Mouse (Mus musculus) testis, adult 2 months (tissue): ENCODE results near the gene Il1b. TPM values are rescaled to one million over a fixed set of nuclear protein-coding genes. Genes with fewer than 3 reads are reported as not detected.

Experiments used
- H3K27ac ChIP-seq: fragments of 200-500 bp; 2 replicates; pipeline ENCODE4 v1.5.1; 2012; ENCODE audit warnings: low read depth, low read length; ENCODE audit not compliant: control insufficient read depth, insufficient read depth
- H3K27me3 ChIP-seq: fragments of 200-500 bp; 2 replicates; pipeline ENCODE4 v1.6.1; 2012; ENCODE audit warnings: mild to moderate bottlenecking, low read length, moderate library complexity; ENCODE audit not compliant: control insufficient read depth, insufficient read depth
- H3K36me3 ChIP-seq: fragments of 200-500 bp; 2 replicates; pipeline ENCODE4 v1.6.1; 2012; ENCODE audit warnings: mild to moderate bottlenecking, low read length; ENCODE audit not compliant: control insufficient read depth, insufficient read depth
- H3K4me1 ChIP-seq: fragments of 200-500 bp; 2 replicates; pipeline ENCODE4 v1.6.1; 2012; ENCODE audit warnings: low read length; ENCODE audit not compliant: control insufficient read depth, insufficient read depth
- H3K4me3 ChIP-seq: fragments of 200-500 bp; 2 replicates; pipeline ENCODE4 v1.5.1; 2012; ENCODE audit warnings: low read depth, mild to moderate bottlenecking, low read length, moderate library complexity, mixed read lengths; ENCODE audit not compliant: control insufficient read depth
- CTCF ChIP-seq: fragments of 200-500 bp; IDR thresholded peaks from 2 replicates; pipeline ENCODE4 v1.5.1; 2012; ENCODE audit warnings: low read depth, mild to moderate bottlenecking, inconsistent platforms, low read length, moderate library complexity; ENCODE audit not compliant: control insufficient read depth, insufficient read depth, insufficient replicate concordance
- POLR2A ChIP-seq: fragments of 200-500 bp; IDR thresholded peaks from 2 replicates; pipeline ENCODE4 v1.6.1; 2012; ENCODE audit warnings: low read depth, mild to moderate bottlenecking, inconsistent platforms, low read length, moderate library complexity; ENCODE audit not compliant: control insufficient read depth
- polyA plus RNA-seq: library from polyadenylated mRNA; depleted of rRNA; stranded (reverse); fragments of >200 nt; gene quantifications from 2 replicates; pipeline ENCODE4 v1.2.3, GENCODE M21; 2012; rRNA removed

Il1b gene
- polyA plus RNA-seq, result 0.38 and 0.64 TPM in 2 replicates

DNA sequence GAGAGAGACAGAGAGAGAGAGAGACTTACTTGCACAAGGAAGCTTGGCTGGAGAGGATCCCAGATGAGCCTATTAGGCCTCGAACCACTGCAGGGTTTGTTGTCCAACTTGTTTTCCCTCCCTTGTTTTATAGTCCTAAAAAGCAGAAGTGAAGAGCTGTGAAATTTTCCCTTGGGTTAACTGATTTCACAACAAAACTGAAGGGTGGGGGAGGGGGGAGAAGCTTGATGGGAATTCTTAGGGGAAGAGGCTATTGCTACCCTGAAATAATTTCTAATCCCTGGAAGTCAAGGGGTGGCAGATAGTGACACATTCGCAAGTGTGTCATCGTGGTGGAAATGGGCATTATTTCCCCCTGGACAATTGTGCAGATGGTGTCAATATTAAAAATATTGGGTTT, at the start of gene Il1b:
TSS of gene Il1b (minus strand) at position 101 of the 400 bp plus-strand sequence.
- Histone ChIP-seq H3K4me1 (no peaks in the 10 kb centered on the region), H3K27ac (no peak within 1 kb of the TSS), H3K36me3 (no peaks in the 10 kb centered on the region), H3K4me3 (no peak within 1 kb of the TSS), H3K27me3 (no peaks in the 10 kb centered on the region)
- no peak for TF ChIP-seq CTCF
- TF ChIP-seq POLR2A, result no peak

GRCm38 (mm10) chr2:129419361-129419880, 48.5 kb upstream of the Il1b start:
- Histone ChIP-seq H3K4me1 (no peaks in the 10 kb centered on the region; the same call in 1 of the 2 replicates), H3K4me3 (no peak overlapping the region), H3K27me3 (no peaks in the 10 kb centered on the region), H3K27ac (no peak overlapping the region), H3K36me3 (no peaks in the 10 kb centered on the region)
- TF ChIP-seq POLR2A (no peak), CTCF (no peak)

DNA sequence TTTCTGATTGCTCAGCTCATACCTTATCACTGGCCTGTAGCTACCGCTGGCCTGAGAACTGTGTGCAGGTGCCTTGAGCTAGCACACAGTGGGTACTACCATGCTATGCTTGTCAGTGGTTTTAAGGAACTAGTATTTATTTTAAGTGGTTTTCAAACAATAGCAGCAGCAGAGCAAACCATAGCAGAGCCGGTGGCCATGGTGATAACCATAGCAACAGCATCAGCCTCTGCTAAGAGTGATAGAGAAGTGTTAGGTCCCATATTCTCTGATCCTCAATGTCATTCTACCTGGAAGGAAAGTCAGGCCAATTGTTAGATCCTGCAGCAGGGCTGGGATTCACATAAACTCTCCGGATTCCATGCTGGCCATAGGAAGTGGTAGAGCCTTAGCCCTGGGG, 43.7 kb upstream of the Il1b start:
- Histone ChIP-seq H3K36me3 (no peaks in the 10 kb centered on the region), H3K27ac (no peak overlapping the region), H3K27me3 (no peaks in the 10 kb centered on the region), H3K4me1 (no peaks in the 10 kb centered on the region), H3K4me3 (no peak overlapping the region)
- no peak for TF ChIP-seq POLR2A
- TF ChIP-seq CTCF, result no peak

DNA sequence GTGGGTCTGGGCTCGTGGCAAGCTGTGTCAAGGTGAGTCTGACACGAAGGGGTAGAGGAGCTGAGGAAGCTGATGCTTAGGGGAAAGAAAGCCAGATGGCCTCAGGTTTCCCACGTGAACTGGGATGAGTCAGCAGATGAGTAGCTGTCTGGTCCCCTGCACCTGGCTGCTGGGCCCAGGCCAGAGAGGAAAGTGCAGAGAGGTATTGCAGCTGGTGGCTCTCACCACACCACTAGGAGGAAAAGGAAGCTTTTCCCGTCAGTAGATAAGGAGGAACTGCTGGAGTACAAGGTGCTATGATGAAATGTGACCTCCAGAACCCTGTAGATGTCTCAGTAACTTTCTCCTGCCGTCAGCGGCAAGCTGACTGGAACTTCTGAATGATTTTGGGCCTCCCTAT, 42.5 kb upstream of the Il1b start:
- TF ChIP-seq POLR2A (no peak), CTCF (no peak)

GRCm38 (mm10) chr2:129411651-129412050, 40.7 kb upstream of the Il1b start:
- TF ChIP-seq CTCF, result no peak
- Histone ChIP-seq H3K36me3 (no peaks in the 10 kb centered on the region), H3K27me3 (no peaks in the 10 kb centered on the region), H3K4me1 (peaks cover 4% of the 10 kb centered on the region), H3K4me3 (no peak overlapping the region), H3K27ac (no peak overlapping the region)

More for the DNA sequence above, 42.5 kb upstream of the Il1b start:
- Histone ChIP-seq H3K27ac (no peak overlapping the region), H3K4me1 (no peaks in the 10 kb centered on the region), H3K36me3 (no peaks in the 10 kb centered on the region), H3K4me3 (no peak overlapping the region), H3K27me3 (no peaks in the 10 kb centered on the region)

- Histone ChIP-seq H3K4me3 (no peak overlapping the region), H3K27me3 (no peaks in the 10 kb centered on the region), H3K27ac (no peak overlapping the region), H3K36me3 (no peaks in the 10 kb centered on the region), H3K4me1 (peaks cover 4% of the 10 kb centered on the region)
- TF ChIP-seq POLR2A, result no peak
- no peak for TF ChIP-seq CTCF
Measured at GRCm38 (mm10) chr2:129410344-129410743, 39.4 kb upstream of the Il1b start.

- Histone ChIP-seq H3K4me1 (peaks cover 4% of the 10 kb centered on the region), H3K4me3 (no peak overlapping the region), H3K36me3 (no peaks in the 10 kb centered on the region), H3K27me3 (no peaks in the 10 kb centered on the region), H3K27ac (no peak overlapping the region)
- TF ChIP-seq POLR2A (no peak), CTCF (peak; percentile 75; the same call in 1 of the 2 replicates)
Measured at GRCm38 (mm10) chr2:129408476-129408875, 37.5 kb upstream of the Il1b start.

DNA sequence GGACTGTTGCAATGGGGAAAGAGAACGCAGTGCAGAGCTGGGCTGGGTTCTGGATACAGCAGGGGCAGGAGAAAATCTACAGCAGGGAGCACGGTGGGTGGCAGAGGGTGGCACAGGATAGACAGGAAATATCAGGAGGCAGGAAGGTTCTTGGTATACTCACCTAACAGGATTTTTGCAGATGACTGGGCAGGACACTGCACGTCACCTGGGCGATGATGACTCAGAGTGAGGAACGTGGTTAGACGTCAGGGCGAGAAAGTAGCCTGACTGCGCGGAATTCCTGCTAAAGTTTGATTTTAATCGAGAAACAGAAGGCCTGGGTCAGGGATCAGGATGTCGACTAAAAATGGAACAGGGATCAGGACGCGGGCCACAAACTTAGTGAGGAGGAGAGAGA, 36.7 kb upstream of the Il1b start:
- Histone ChIP-seq H3K36me3 (no peaks in the 10 kb centered on the region), H3K4me3 (no peak overlapping the region), H3K4me1 (peaks cover 4% of the 10 kb centered on the region), H3K27ac (no peak overlapping the region), H3K27me3 (no peaks in the 10 kb centered on the region)
- TF ChIP-seq POLR2A, result no peak
- TF ChIP-seq CTCF, result no peak
